Mouse (Mus musculus) kidney, embryonic 14.5 days (tissue): ENCODE data around the gene Ror2. TPM values are rescaled to one million over a fixed set of nuclear protein-coding genes. Genes with fewer than 3 reads are reported as not detected.

Source experiments
- ATAC-seq: fragments of 200-750 bp; cut with Nextera tagmentation; 2 replicates; pipeline ENCODE4 v1.8.0; 2017; ENCODE audit warnings: moderate number of reproducible peaks, mild to moderate bottlenecking, moderate TSS enrichment, moderate library complexity; ENCODE audit not compliant: low FRiP score, low TSS enrichment
- H3K27ac ChIP-seq: fragments of 300-500 bp; sonication (generic); 2 replicates; pipeline ENCODE4 v1.5.1; 2014; ENCODE audit warnings: low read depth, mild to moderate bottlenecking, low read length, moderate library complexity, mixed read lengths
- H3K27me3 ChIP-seq: fragments of 300-500 bp; sonication (generic); 2 replicates; pipeline ENCODE4 v1.6.1; 2014; ENCODE audit warnings: mild to moderate bottlenecking, low read length; ENCODE audit not compliant: control insufficient read depth, insufficient read depth
- H3K36me3 ChIP-seq: fragments of 300-500 bp; sonication (generic); 2 replicates; pipeline ENCODE4 v1.6.1; 2014; ENCODE audit warnings: low read length, mixed read lengths; ENCODE audit not compliant: control insufficient read depth, insufficient read depth
- H3K4me1 ChIP-seq: fragments of 300-500 bp; sonication (generic); 2 replicates; pipeline ENCODE4 v1.6.1; 2014; ENCODE audit warnings: low read length, mixed read lengths; ENCODE audit not compliant: control insufficient read depth, insufficient read depth
- H3K4me2 ChIP-seq: fragments of 300-500 bp; sonication (generic); replicated peaks from 2 replicates; pipeline ENCODE4 v1.6.1; 2014; ENCODE audit warnings: low read depth, mild to moderate bottlenecking, low read length
- H3K4me3 ChIP-seq: fragments of 300-500 bp; sonication (generic); 2 replicates; pipeline ENCODE4 v1.5.1; 2014; ENCODE audit warnings: mild to moderate bottlenecking, low read length
- H3K9ac ChIP-seq: fragments of 300-500 bp; sonication (generic); 2 replicates; pipeline ENCODE4 v1.6.1; 2014; ENCODE audit warnings: low read depth, mild to moderate bottlenecking, low read length, moderate library complexity
- H3K9me3 ChIP-seq: fragments of 300-500 bp; sonication (generic); 2 replicates; pipeline ENCODE4 v1.6.1; 2016; ENCODE audit warnings: low read length; ENCODE audit not compliant: control insufficient read depth
- WGBS: fragments of 180-500 bp; shearing (Covaris S2); extraction: QIAGEN DNeasy Blood & Tissue Kit; methylation state at CpG from one replicate; pipeline ENCODE4 v1.1.7; 2014; 5-methylcytosine and 5-hydroxymethylcytosine counted together
- polyA plus RNA-seq: library from polyadenylated mRNA; unstranded; fragments of >200 nt; fragmentation: Nextera tagmentation; extraction: Ambion mirVana; gene quantifications from 2 replicates; pipeline ENCODE4 v1.2.1, GENCODE M21; 2014

Ror2 gene
- polyA plus RNA-seq, 1 experiment from 2014 or later = 7.3 TPM

DNA sequence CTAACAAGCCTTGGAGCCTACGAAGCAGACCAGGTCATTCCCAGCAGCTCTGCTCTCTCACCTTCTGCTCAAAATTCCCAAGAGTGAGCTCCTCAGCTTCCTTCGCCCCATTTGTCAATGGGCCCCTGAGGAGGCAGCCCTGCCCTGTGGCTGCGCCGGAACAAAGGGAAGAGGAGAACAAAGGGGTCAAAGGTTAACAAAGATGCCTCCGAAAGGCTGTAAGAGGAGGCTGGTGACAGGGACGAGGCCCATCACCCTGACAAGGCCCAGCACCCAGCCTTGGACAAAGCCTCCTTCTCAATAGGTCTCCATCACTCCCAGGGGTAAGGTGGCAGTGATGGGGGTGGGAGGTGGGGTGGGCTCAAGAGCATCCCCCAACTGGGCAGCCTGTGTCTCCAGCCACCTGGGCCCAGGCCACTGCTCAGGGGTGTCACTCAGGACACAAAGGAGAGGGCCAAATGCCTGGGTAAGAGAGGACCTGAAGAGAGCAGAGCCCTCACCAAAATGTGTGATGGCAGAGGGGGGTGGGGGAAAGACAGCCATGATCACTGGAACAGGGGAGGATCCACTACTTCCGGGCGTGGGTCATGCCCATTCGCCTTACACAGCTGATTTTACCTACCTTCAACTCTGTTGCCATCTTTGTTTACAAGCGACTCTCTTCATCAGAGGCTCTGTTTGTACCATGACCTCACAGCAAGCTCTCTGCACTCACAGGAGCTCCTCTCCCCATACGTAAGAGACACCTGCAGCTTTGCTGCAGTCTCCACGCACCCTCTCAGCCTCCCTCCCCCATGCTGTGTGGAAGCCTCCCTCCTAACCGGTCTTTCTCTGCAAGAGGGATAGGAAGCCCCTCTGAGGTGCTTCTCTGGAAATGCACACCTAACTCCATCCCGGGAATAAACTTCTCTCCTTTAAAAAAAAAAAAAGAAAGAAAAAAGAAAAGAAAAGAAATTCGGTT lies 51.8 kb downstream of the Ror2 start:
- no peak overlapping the region for H3K9ac ChIP-seq
- no peak overlapping the region for H3K4me3 ChIP-seq
- H3K27me3 ChIP-seq = no peaks in the 10 kb centered on the region
- no peak overlapping the region for H3K4me2 ChIP-seq
- no peak for ATAC-seq
- no peaks in the 10 kb centered on the region for H3K36me3 ChIP-seq
- WGBS = 29% methylated on average over 15 of the region's 15 CpGs
- H3K9me3 ChIP-seq = no peaks in the 10 kb centered on the region
- peaks cover 52% of the 10 kb centered on the region for H3K4me1 ChIP-seq
- no peak overlapping the region for H3K27ac ChIP-seq

DNA sequence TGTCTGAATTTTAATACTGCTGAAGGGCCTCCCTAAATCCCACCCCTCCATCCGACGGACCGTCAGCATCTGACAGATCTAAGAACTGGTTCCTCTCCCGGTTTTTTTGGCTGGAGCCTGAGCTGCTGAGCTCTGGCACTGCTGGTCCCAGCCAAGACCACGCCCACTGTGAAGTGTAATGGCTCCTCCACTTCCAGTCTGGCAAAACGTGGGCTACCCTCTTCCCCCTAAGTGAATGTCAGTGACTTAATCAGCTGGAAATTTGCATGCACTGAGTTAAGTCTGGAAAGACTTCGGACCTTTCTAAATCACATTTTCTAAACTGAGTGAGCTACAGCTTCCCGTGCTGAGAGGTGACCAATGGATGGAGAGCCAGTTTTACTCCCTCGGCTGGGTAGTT lies 52.5 kb downstream of the Ror2 start:
- ATAC-seq = no peak
- Histone ChIP-seq H3K36me3 (no peaks in the 10 kb centered on the region), H3K9me3 (0 out of 2 replicates have a peak, but pooled peaks cover 2% of the 10 kb centered on the region), H3K4me3 (no peak overlapping the region), H3K4me1 (peaks cover 52% of the 10 kb centered on the region), H3K9ac (no peak overlapping the region), H3K4me2 (no peak overlapping the region), H3K27me3 (no peaks in the 10 kb centered on the region), H3K27ac (no peak overlapping the region)
- WGBS = 15% methylated on average over 9 of the region's 9 CpGs

DNA sequence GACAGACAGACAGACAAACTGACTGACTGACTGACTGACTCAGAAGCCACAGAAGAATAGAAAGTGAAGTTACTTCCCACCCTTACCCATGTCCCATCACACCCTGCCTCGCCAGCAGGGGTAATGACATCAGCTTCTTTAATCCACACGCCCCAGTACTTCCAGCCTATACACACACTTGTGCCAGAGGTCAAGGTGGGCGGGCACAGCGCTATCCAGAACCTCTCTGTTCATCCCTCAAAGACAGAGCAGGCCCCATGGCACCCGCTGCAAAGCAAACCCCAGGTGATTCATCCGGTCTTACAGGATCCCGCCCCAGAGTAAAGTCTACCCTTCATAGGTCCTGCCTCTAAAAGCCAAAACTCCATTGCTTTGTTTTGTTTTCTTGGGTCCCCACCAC lies 53.5 kb downstream of the Ror2 start:
- H3K4me3 ChIP-seq = no peak overlapping the region
- no peaks in the 10 kb centered on the region for H3K27me3 ChIP-seq
- 46% methylated on average over 7 of the region's 7 CpGs for WGBS
- H3K9ac ChIP-seq = no peak overlapping the region
- 0 out of 2 replicates have a peak, but pooled peaks cover 2% of the 10 kb centered on the region for H3K9me3 ChIP-seq
- no peak for ATAC-seq
- H3K27ac ChIP-seq = no peak overlapping the region
- no peak overlapping the region for H3K4me2 ChIP-seq
- H3K4me1 ChIP-seq = peaks cover 52% of the 10 kb centered on the region
- H3K36me3 ChIP-seq = no peaks in the 10 kb centered on the region

DNA sequence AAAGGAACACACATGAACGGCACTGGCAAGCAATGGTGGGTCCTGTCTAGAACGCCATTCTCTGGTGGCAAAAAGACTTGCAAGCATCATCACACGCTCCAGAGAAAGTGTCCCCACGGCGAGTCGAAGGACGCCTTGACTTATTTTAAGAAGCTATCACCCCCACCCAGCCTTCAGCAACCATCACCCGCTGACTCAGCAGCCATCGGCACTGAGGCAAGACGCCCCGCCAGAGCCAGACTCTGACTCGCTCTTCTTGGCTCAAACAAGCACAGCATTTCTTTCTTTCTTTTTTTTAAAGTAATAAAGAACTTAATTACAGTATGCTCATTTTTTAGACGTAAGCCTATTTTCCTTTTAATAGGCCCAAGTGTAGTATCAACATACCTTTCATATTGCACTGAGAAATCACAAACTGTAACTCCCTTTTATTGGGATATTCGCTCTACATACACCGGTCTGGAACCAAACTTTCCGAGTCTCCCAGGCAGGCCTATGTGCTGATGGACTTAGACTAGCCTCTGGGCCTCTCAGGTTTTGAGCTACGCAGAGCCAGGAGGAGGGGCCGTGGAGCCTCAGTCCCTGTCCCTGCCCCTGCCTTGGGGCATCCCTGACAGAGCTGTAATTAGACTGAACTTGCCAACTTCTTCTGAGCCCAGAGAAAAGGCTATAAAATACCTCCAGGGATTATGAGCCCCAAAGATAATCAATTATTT lies 55.3 kb downstream of the Ror2 start:
- WGBS = 70% methylated on average over 18 of the region's 18 CpGs
- Histone ChIP-seq H3K4me1 (peaks cover 40% of the 10 kb centered on the region), H3K36me3 (no peaks in the 10 kb centered on the region), H3K4me3 (no peak overlapping the region), H3K4me2 (no peak overlapping the region), H3K9ac (no peak overlapping the region), H3K9me3 (0 out of 2 replicates have a peak, but pooled peaks cover 2% of the 10 kb centered on the region), H3K27ac (no peak overlapping the region), H3K27me3 (no peaks in the 10 kb centered on the region)
- ATAC-seq = no peak

DNA sequence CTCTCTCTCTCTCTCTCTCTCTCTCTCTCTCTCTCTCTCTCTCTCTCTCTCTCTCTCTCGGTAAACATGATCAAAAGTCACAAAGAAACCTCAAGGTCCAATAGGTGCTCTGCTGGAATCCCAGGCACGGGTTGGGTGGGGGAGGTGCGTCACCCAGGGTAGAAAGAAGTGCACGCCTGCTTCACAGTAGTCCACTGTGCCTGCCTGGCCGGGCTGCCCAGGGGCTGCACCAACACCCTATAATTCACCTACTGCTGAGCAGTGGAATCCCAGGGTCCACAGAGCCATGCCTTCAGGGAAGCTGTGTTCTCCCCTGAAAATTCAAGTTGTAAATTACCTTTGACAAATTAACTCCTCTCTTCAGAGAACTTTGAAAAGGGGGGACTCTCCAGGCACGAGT lies 58.9 kb downstream of the Ror2 start:
- H3K27ac ChIP-seq = 0 out of 2 replicates have a peak overlapping the region, but pooled peaks have one; percentile 24
- no peak overlapping the region for H3K9ac ChIP-seq
- no peaks in the 10 kb centered on the region for H3K36me3 ChIP-seq
- 46% methylated on average over 5 of the region's 6 CpGs for WGBS
- H3K9me3 ChIP-seq = peaks cover 9% of the 10 kb centered on the region; the same call in 1 of the 2 replicates
- H3K27me3 ChIP-seq = no peaks in the 10 kb centered on the region
- H3K4me3 ChIP-seq = no peak overlapping the region
- no peak for ATAC-seq
- no peak overlapping the region for H3K4me2 ChIP-seq
- peaks cover 9% of the 10 kb centered on the region for H3K4me1 ChIP-seq

DNA sequence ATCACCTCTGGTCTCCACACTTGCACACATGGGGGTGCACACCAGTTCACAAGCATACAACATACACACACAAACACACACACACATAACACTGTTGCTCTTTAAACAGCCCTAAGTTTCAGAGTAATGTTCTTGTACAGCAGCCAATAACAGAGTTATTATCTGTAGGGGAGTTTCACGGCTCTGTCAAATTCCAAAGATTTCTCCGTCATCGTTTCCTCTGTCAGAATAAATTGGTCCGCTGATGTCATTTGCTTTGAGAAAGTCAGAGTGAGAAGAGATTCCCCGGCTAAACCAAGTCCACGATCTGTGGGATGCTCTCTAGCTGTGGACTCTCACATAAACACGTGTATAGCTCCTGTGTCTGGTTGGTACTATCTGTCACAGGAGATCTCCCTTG lies 59.5 kb downstream of the Ror2 start:
- Histone ChIP-seq H3K4me1 (peaks cover 11% of the 10 kb centered on the region; the same call in 1 of the 2 replicates), H3K36me3 (no peaks in the 10 kb centered on the region), H3K9me3 (peaks cover 9% of the 10 kb centered on the region; the same call in 1 of the 2 replicates), H3K27me3 (no peaks in the 10 kb centered on the region), H3K4me2 (no peak overlapping the region), H3K4me3 (no peak overlapping the region), H3K9ac (no peak overlapping the region), H3K27ac (no peak overlapping the region)
- ATAC-seq = no peak
- WGBS = 69% methylated on average over 7 of the region's 7 CpGs

DNA sequence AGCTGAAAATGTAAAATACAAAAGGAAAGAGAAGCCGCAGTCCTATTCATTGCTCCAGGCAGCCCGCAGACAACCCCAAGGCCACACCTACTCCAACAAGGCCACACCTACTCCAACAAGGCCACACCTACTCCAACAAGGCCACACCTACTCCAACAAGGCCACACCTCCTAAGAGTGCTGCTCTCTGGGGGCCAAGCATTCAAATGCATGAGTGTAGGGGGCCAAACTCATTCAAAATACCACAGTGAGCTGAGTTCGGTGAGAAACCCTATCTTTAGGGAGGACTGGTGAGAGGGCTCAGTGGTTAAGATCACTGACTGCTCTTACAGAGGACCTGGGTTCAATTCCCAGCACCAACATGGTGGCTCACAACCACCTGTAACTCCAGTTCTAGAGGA lies 60.0 kb downstream of the Ror2 start:
- no peak for ATAC-seq
- H3K27ac ChIP-seq = no peak overlapping the region
- 0 out of 2 replicates have a peak, but pooled peaks cover 11% of the 10 kb centered on the region for H3K4me1 ChIP-seq
- H3K36me3 ChIP-seq = no peaks in the 10 kb centered on the region
- no peak overlapping the region for H3K9ac ChIP-seq
- H3K4me2 ChIP-seq = no peak overlapping the region
- H3K27me3 ChIP-seq = no peaks in the 10 kb centered on the region
- H3K4me3 ChIP-seq = no peak overlapping the region
- H3K9me3 ChIP-seq = peaks cover 9% of the 10 kb centered on the region; the same call in 1 of the 2 replicates
- 97% methylated on average over 3 of the region's 3 CpGs for WGBS

DNA sequence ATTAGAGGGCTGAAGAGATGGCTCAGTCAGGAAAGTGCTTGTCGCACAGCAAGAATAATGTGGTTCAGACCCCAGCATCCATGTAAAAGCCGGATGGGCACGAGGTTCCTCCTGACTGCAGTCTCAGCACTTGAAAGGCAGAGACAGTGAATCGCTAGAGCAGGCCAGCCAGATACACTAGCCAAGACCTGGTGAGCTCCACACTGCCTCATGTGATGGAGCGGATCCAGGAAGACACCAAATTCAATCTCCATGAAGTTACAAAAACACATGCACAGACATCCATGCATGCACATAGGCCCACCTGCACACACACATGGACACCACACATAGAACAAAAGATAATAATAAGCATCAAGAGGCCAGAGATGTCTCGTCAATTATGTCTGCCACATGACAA lies 64.7 kb downstream of the Ror2 start:
- WGBS = 89% methylated on average over 6 of the region's 6 CpGs
- Histone ChIP-seq H3K9ac (no peak overlapping the region), H3K4me3 (no peak overlapping the region), H3K27me3 (no peaks in the 10 kb centered on the region), H3K4me2 (no peak overlapping the region), H3K9me3 (peaks cover 7% of the 10 kb centered on the region; the same call in 1 of the 2 replicates), H3K27ac (no peak overlapping the region), H3K36me3 (no peaks in the 10 kb centered on the region), H3K4me1 (0 out of 2 replicates have a peak, but pooled peaks cover 15% of the 10 kb centered on the region)
- ATAC-seq = no peak
